Mouse (Mus musculus): ENCODE data around the gene Gpr141.

DNA sequence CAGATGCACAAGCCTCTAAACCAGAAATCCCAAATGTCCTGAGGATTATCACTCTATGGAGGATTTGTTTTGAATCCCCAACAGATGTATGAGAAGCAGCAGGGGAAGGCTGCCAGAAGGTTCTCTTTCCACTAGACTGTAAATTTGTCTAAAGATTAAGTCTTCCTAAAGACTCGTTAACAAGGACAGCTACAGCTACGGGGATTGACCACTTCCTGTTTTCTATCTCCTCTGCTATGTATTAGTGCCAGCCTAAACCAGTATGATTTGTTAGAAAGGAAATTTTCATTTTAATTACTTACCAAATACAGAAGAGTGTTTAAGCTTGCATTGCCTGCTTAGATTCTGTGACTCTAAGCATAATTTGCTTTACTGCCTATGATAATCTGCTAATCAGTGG, 30.0 kb upstream of the Gpr141 start:
- TF ChIP-seq CTCF (IDR thresholded peaks at IDR 0.05; ENCODE audit: borderline replicate concordance, extremely low read depth, insufficient read depth, insufficient read length) = no peak
- TF ChIP-seq POLR2A (IDR thresholded peaks at IDR 0.05; ENCODE audit: borderline replicate concordance, extremely low read depth, insufficient read depth, insufficient read length, poor library complexity, severe bottlenecking) = no peak

Data from brain, embryonic 14.5 days (tissue).